Mouse (Mus musculus) regulatory T cell (primary cell): ENCODE data around the gene Qrich2.

Experiments
- in situ Hi-C: fragments of 300-600 bp; cut with MboI, MseI; formaldehyde crosslinking; loops from one replicate; pipeline ENCODE4 v1.15.1; 2025; ENCODE audit warnings: high pct_unique_total_duplicates

Qrich2 gene

DNA sequence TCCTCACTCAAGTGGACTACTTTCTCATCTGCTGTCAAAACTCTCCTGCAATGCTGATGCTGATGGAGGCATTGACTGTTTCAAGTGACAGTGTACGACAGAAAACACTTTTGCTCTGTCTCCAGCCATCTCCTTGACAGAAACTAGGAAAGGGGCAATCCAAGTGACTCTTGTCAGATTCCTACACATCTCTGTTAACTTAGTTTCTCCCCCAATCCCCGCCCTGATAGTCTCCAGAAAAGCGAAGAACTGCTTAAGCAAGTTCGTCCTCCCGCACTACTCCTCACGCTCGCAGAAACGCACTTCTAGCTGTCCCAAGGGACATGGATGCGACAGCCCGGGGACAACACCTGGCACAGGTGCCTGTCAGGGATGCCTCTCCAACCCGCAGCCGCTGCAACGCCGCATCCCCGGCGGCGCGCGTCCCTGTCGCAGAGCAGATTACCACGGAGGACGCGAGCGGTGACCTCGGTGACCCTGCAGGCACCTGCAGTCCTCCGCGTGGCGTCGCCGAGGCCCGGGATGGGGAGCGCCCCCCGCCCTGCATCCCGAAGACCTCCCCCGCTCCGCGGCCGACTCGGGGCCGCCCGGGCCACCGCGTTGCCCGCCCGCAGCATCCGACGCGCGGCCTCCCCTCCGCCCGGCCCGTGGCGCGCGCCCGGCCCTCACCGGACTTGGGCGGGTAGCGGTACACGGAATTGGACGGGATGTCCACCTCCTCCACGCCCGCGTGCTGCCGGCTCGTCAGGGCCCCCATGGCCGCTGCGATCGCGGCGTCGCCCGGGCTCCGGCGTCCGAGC is 53.8 kb downstream of the Qrich2 start:
- in situ Hi-C loops = loop anchor here (10.0 to 25.0 kb wide), 3 partner anchors 833 to 1375 kb away; partner anchors contain the start of genes 6030468B19Rik, Tmc6 and Tmc8

DNA sequence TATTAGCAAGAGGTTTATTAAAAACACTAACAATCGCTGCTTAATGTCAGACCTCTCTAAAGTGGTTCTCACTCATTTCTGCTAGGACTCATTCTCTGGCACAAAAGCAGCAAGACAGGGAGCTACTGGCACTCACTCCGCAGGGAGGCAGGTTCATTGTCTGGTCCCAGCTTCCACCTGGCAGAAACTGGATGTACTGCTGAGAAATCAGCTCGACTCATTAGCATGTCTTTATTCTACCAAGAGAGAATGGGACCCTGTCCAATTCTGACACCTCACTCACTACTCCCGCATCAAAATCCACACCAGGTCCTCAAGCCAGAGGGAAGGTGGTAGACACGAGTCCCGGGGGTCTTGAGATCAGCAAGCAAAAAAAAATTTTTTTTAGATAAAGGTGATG is 54.5 kb downstream of the Qrich2 start:
- in situ Hi-C loops = loop anchor here (10.0 to 25.0 kb wide), 3 partner anchors 833 to 1376 kb away; partner anchors contain the start of genes 6030468B19Rik, Tmc6 and Tmc8

DNA sequence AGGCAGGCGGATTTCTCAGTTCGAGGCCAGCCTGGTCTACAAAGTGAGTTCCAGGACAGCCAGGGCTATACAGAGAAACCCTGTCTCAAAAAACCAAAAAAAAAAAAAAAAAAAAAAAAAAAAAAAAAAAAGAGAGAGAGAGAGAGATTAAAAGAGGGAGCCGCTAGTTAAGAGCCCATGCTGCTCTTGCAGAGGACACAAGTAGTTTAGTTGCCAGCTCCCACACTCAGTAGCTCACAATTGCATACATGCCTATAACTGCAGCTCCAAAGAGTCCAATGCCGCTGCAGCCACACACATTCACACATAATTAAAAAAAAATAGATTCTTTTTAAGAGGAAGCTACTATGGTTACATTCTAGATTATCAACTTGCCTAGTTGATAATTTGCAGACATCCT is 55.6 kb downstream of the Qrich2 start:
- in situ Hi-C loops = loop anchor here (10.0 to 25.0 kb wide), 3 partner anchors 834 to 1377 kb away; partner anchors contain the start of genes 6030468B19Rik, Tmc6 and Tmc8

DNA sequence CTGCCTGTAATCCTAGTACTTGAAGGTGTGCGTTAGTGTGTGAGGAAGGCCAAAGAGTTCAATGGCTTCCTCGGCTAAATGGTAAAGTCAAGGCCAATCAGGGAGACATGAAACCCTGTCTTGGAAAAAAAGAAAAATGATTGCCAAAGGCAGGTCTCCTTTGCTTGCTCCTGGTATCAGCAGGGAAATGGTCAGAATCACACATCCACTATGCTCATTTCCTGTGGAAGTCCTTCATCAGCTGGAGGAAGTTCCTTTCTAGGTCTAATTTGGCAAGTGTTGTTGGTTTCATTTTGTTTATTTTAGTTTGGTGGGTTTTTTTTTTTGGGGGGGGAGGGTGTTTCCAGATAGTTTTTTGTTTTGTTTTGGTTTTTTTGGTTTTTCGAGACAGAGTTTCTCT is 57.0 kb downstream of the Qrich2 start:
- in situ Hi-C loops = loop anchor here (5.0 to 25.0 kb wide), 3 partner anchors 642 to 1378 kb away; partner anchors contain the start of genes 6030468B19Rik, Tmc6, Tmc8 and Tmem94

DNA sequence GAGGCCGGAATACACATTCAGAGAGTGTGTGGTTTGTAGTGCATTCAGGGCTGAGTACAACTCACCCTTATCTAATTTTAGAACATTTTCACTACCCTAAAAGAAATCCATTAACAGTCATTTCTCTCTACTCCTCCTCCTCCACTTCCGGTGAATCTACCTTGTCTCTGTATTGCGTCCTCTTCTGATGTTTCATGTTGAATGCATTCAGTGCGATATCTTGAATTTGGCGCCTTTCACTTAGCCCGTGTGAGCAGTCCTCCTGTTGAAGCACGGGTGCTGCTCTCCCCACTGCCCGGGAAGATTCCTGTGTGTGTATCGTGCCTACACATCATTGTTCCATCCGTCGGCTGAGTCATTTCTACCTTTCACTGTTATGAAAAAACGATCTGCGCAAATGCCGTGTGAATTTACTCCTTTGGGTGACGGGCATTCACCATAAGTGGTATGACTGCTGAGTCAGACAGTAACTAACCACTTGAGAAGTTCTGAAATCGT is 59.8 kb downstream of the Qrich2 start:
- in situ Hi-C loops = loop anchor here (5.0 to 25.0 kb wide), 3 partner anchors 639 to 1381 kb away; partner anchors contain the start of genes 6030468B19Rik, Tmc6, Tmc8 and Tmem94

DNA sequence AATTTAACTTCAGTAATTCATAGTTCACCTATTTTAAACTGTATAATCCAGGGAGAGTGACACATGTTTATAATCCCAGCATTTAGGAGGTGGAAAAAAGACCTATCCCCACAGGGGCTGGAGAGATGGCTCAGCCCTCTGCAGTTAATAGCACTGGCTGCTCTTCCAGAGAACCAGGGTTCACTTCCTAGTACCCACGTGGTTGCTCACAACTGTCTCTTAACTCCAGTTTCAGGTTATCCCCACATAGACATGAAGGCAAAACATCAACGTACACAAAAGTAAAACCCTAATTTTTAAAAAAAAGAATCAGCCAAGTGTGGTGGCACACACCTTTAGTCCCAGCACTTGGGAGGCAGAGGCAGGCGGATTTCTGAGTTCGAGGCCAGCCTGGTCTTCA is 60.4 kb downstream of the Qrich2 start:
- in situ Hi-C loops = loop anchor here (5.0 to 25.0 kb wide), 3 partner anchors 638 to 1382 kb away; partner anchors contain the start of genes 6030468B19Rik, Tmc6, Tmc8 and Tmem94

DNA sequence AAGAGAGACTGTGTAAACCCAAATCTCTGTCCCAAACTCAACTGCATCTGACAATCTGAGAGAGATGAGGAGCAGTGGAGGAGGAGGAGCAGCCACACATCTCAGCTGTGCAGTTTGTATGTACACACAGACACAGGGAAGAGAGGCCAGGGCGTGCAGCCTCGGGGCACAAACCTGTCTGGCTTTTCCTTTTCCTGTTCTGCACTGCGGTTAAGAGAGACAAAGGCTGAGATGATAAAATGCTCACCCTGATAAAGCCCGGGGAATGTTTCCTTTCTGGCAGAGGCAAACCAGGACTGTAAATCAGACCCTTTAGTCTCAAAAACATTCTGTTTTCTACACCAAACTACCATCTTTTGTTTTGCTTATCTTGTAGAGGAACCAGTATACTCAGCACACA is 65.5 kb downstream of the Qrich2 start:
- in situ Hi-C loops = loop anchor here (25.0 kb wide), 2 partner anchors 937 to 1387 kb away; partner anchors contain the start of genes 6030468B19Rik, Tmc6 and Tmc8

DNA sequence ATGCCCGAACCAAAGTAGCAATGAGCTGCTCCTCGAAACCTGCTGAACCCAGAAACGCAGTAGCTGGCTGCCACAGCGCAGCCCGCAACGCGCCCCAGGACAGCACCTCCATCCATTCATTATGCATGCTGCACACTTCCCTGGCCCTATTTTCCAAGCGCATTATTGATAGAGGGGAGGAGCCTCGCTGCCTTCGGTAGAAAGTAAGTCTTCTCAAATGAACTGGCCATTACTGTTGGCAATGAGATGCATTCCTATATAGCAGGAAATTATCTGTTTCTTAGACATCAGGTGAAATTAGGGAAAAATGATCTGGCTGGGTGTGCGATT is 67.7 kb downstream of the Qrich2 start:
- in situ Hi-C loops = loop anchor here (5.0 kb wide), 1 partner anchor 49 kb away; no protein-coding TSS in a partner anchor

DNA sequence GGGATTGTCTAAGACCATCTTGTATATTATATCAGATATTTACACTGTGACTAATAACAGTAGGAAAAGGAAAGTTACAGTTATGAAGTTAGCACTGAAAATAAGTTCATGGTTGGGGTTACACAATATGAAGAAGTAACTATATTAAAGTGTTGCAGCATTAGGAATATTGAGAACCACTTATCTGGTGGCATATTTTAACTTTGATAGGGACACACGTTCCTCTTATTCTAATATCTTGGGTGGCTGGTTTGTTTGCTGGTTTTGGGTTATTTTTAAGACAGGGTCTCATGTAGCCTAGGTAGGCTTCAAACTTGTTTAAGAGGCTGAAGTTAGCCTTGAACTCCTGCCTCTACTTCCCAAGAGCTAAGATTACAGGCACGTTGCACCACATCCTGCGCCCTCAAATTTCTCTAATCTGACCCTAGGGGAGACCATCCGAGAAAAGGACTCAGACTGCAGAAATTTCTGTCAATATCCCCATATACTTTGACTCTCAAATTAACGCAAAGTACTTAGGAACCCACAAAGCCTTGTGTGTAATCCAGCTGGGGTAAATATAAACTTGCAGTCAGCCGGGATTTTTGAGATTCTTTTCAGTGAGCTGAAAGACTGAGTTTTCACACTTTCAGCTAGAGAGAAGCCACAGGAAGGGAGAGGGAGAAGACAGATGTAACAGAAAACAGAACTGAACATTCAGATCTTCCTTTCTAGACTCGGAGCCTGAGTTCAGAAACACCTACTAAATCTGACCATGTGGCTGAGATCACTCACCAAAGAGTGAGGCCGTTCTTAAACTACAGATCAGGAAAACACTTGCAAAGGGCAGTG is 68.3 kb downstream of the Qrich2 start:
- in situ Hi-C loops = loop anchor here (5.0 kb wide), 1 partner anchor 50 kb away; no protein-coding TSS in a partner anchor

DNA sequence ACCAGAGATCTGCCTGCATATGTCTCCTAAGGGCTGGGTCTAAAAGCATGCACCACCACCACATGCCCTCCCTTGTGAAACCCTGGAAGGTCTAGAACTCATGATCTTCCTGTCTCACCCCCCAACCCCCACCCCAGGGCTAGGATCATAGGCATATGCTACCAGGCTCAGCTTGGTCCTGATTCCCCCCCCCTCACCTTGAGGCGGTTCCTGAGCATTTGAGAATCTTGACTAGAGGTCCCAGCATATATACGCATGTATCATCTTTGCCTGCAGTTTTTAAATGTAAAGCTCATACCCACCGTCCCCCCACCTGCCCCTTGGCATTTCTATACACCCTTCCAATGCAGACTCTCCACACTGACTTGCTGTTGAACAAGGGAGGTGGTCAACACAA is 69.1 kb downstream of the Qrich2 start:
- in situ Hi-C loops = loop anchor here (5.0 kb wide), 1 partner anchor 50 kb away; no protein-coding TSS in a partner anchor

DNA sequence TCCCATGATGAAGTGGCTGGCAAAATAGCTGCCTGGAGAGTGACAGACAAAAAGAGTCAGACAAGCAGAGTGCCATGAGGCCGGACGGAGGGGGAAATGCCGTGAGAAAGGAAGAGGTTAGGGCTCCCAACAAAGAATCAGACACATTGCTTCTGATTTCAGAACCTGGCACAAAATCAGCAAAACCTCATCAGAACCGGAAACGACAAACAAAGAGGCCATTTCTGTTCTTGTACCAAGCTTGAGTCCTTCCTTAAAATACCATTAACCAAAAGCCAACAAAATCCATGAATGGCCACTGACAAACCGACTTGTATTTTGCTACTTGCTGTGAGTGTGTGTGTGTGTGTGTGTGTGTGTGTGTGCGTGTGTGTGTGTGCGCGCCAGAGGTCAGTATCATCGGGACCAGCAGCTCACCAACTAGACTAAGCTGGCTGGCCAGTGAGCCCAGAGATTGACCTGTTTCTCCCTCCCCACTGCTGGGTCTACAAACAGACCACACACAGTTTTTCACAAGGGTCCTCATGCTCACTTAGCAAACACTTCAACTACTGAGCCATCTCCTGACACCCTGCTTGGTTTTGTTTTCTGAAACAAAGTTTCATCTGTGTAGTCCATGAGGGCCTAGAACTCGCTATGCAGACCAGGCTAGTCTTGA is 69.6 kb downstream of the Qrich2 start:
- in situ Hi-C loops = loop anchor here (5.0 kb wide), 1 partner anchor 51 kb away; no protein-coding TSS in a partner anchor

DNA sequence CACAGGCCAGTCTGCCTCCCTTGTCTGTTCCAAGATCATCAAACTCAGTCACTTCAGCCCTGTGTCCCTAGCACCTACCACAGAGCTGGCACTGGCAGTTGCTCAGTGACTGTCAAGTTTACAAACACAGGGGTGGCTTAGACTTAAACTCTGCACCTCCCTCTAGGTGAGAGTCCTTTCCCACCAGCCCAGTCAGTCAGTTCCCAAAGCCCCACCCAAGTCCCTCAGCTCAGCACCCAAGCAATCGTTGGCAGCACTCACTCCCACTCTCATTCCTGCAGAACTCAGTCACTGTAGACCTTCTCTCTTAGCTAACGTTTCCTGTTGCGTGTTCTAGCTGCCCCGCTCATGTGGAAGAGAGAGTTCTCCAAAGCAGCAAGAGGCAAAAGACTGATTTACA is 71.3 kb downstream of the Qrich2 start:
- in situ Hi-C loops = loop anchor here (5.0 kb wide), 1 partner anchor 53 kb away; no protein-coding TSS in a partner anchor
